Mouse (Mus musculus) MEL (cell line): Measurements from ENCODE around the gene Lipt2. TPM values are rescaled to one million over a fixed set of nuclear protein-coding genes. Genes with fewer than 3 reads are reported as not detected.

ENCODE experiments used
- DNase-seq: peaks from one replicate; pipeline ENCODE4 v3.0.0; 2011; ENCODE audit warnings: low read depth, low spot score
- H3K27ac ChIP-seq: 2 replicates; pipeline ENCODE4 v1.5.1; 2012; ENCODE audit warnings: low read depth, mild to moderate bottlenecking, control low read depth, low read length, moderate library complexity; ENCODE audit not compliant: control insufficient read depth
- H3K27me3 ChIP-seq, 2 experiments: fragments of 150-350 bp in 1 of 2; sonication (generic) in 1 of 2; 2 replicates each; pipeline ENCODE4 v1.6.1; 2012; ENCODE audit warnings: low read length in 2 of 2, mild to moderate bottlenecking in 2 of 2, improper control_type of control experiment in 1 of 2, moderate library complexity in 1 of 2; ENCODE audit not compliant: insufficient read depth in 2 of 2, control insufficient read depth in 1 of 2
- H3K36me3 ChIP-seq, 2 experiments: 2 replicates each; pipeline ENCODE4 v1.6.1; 2012 to 2014; ENCODE audit warnings: low read length in 2 of 2, improper control_type of control experiment in 1 of 2, inconsistent platforms in 1 of 2, mild to moderate bottlenecking in 1 of 2; ENCODE audit not compliant: insufficient read depth in 2 of 2, control insufficient read depth in 1 of 2
- H3K4me1 ChIP-seq, 2 experiments: fragments of 150-350 bp in 1 of 2; sonication (generic) in 1 of 2; 2 replicates each; pipeline ENCODE4 v1.6.1; 2012; ENCODE audit warnings: low read length in 2 of 2, improper control_type of control experiment in 1 of 2, mild to moderate bottlenecking in 1 of 2; ENCODE audit not compliant: insufficient read depth in 2 of 2, control insufficient read depth in 1 of 2
- H3K4me3 ChIP-seq, 2 experiments: fragments of 150-350 bp in 1 of 2; sonication (generic) in 1 of 2; 2 replicates each; pipeline ENCODE4 v1.5.1; 2012; ENCODE audit warnings: low read depth in 2 of 2, low read length in 2 of 2, mild to moderate bottlenecking in 2 of 2, moderate library complexity in 2 of 2, control low read depth in 1 of 2, improper control_type of control experiment in 1 of 2; ENCODE audit not compliant: control insufficient read depth in 1 of 2, insufficient read depth in 1 of 2
- H3K79me2 ChIP-seq: 2 replicates; pipeline ENCODE4 v1.6.1; 2012; ENCODE audit warnings: mild to moderate bottlenecking, low read length, moderate library complexity; ENCODE audit not compliant: control insufficient read depth, poor library complexity, insufficient read depth
- H3K9ac ChIP-seq: 2 replicates; pipeline ENCODE4 v1.6.1; 2012; ENCODE audit warnings: low read depth, mild to moderate bottlenecking, control low read depth, low read length, moderate library complexity; ENCODE audit not compliant: control insufficient read depth, poor library complexity, severe bottlenecking
- H3K9me3 ChIP-seq: fragments of 150-350 bp; sonication (generic); replicated peaks from 2 replicates; pipeline ENCODE4 v1.6.1; 2012; ENCODE audit warnings: mild to moderate bottlenecking, low read length, improper control_type of control experiment, moderate library complexity; ENCODE audit not compliant: insufficient read depth
- CHD2 ChIP-seq: IDR thresholded peaks from 2 replicates; pipeline ENCODE4 v1.6.1; 2011; ENCODE audit warnings: low read length, improper control_type of control experiment
- E2F4 ChIP-seq: IDR thresholded peaks from 2 replicates; pipeline ENCODE4 v1.6.1; 2011; ENCODE audit warnings: low read depth, low read length, improper control_type of control experiment, borderline replicate concordance
- ETS1 ChIP-seq: IDR thresholded peaks from 2 replicates; pipeline ENCODE4 v1.6.1; 2012; ENCODE audit warnings: low read depth, mild to moderate bottlenecking, inconsistent platforms, low read length, improper control_type of control experiment, moderate library complexity
- GABPA ChIP-seq: IDR thresholded peaks from 2 replicates; pipeline ENCODE4 v1.6.1; 2012; ENCODE audit warnings: low read depth, mild to moderate bottlenecking, inconsistent platforms, low read length, improper control_type of control experiment, moderate library complexity
- HCFC1 ChIP-seq: IDR thresholded peaks from 2 replicates; pipeline ENCODE4 v1.6.1; 2012; ENCODE audit warnings: low read depth, mild to moderate bottlenecking, inconsistent platforms, low read length, improper control_type of control experiment, moderate library complexity
- JUND ChIP-seq: IDR thresholded peaks from 2 replicates; pipeline ENCODE4 v1.6.1; 2011; ENCODE audit warnings: low read depth, mild to moderate bottlenecking, improper control_type of control experiment, low read length
- MAX ChIP-seq: IDR thresholded peaks from 2 replicates; pipeline ENCODE4 v1.6.1; 2011; ENCODE audit warnings: low read length, improper control_type of control experiment
- MAZ ChIP-seq: IDR thresholded peaks from 2 replicates; pipeline ENCODE4 v1.6.1; 2012; ENCODE audit warnings: low read depth, mild to moderate bottlenecking, inconsistent platforms, low read length, improper control_type of control experiment
- MEF2A ChIP-seq: IDR thresholded peaks from 2 replicates; pipeline ENCODE4 v1.6.1; 2014; ENCODE audit warnings: low read depth, mild to moderate bottlenecking, inconsistent platforms, low read length, improper control_type of control experiment; ENCODE audit not compliant: poor library complexity, insufficient replicate concordance, severe bottlenecking; ENCODE audit errors: extremely low read depth
- MYC ChIP-seq: IDR thresholded peaks from 2 replicates; pipeline ENCODE4 v1.6.1; 2011; ENCODE audit warnings: low read depth, mild to moderate bottlenecking, low read length, improper control_type of control experiment, moderate library complexity
- NELFE ChIP-seq: IDR thresholded peaks from 2 replicates; pipeline ENCODE4 v1.6.1; 2011; ENCODE audit warnings: low read depth, low read length, improper control_type of control experiment
- POLR2A ChIP-seq, 2 experiments: IDR thresholded peaks; 2 replicates each; pipeline ENCODE4 v1.6.1; 2011 to 2012; ENCODE audit warnings: low read length in 2 of 2, mild to moderate bottlenecking in 2 of 2, control low read depth in 1 of 2, improper control_type of control experiment in 1 of 2, low read depth in 1 of 2, moderate library complexity in 1 of 2; ENCODE audit not compliant: control insufficient read depth in 1 of 2, insufficient read depth in 1 of 2, poor library complexity in 1 of 2
- POLR2AphosphoS5 ChIP-seq: IDR thresholded peaks from 2 replicates; pipeline ENCODE4 v1.6.1; 2012; ENCODE audit warnings: low read depth, borderline replicate concordance, mild to moderate bottlenecking, inconsistent platforms, low read length, moderate library complexity, mixed read lengths
- RAD21 ChIP-seq: IDR thresholded peaks from 2 replicates; pipeline ENCODE4 v1.6.1; 2011; ENCODE audit warnings: mild to moderate bottlenecking, low read depth, low read length, improper control_type of control experiment
- RCOR1 ChIP-seq: IDR thresholded peaks from 2 replicates; pipeline ENCODE4 v1.6.1; 2012; ENCODE audit warnings: low read depth, mild to moderate bottlenecking, inconsistent platforms, low read length, improper control_type of control experiment
- SIN3A ChIP-seq: IDR thresholded peaks from 2 replicates; pipeline ENCODE4 v1.6.1; 2012; ENCODE audit warnings: low read length, improper control_type of control experiment, inconsistent platforms
- SMC3 ChIP-seq: IDR thresholded peaks from 2 replicates; pipeline ENCODE4 v1.6.1; 2011; ENCODE audit warnings: low read depth, low read length, improper control_type of control experiment
- TBP ChIP-seq: IDR thresholded peaks from 2 replicates; pipeline ENCODE4 v1.8.0; 2011; ENCODE audit warnings: low read depth, low read length, improper control_type of control experiment
- TCF12 ChIP-seq: IDR thresholded peaks from 2 replicates; pipeline ENCODE4 v1.6.1; 2014; ENCODE audit warnings: low read depth, mild to moderate bottlenecking, inconsistent platforms, low read length, improper control_type of control experiment, moderate library complexity
- UBTF ChIP-seq: IDR thresholded peaks from 2 replicates; pipeline ENCODE4 v1.6.1; 2012; ENCODE audit warnings: low read depth, mild to moderate bottlenecking, inconsistent platforms, low read length, improper control_type of control experiment, moderate library complexity, borderline replicate concordance; ENCODE audit not compliant: insufficient read depth
- USF1 ChIP-seq: IDR thresholded peaks from 2 replicates; pipeline ENCODE4 v1.6.1; 2014; ENCODE audit warnings: low read depth, mild to moderate bottlenecking, inconsistent platforms, low read length, improper control_type of control experiment, moderate library complexity
- USF2 ChIP-seq, 2 experiments: IDR thresholded peaks; 2 replicates each; pipeline ENCODE4 v1.6.1; 2011 to 2012; ENCODE audit warnings: improper control_type of control experiment in 2 of 2, low read length in 2 of 2, borderline replicate concordance in 1 of 2, inconsistent platforms in 1 of 2, low read depth in 1 of 2, mild to moderate bottlenecking in 1 of 2; ENCODE audit not compliant: insufficient read depth in 1 of 2
- ZC3H11A ChIP-seq: IDR thresholded peaks from 2 replicates; pipeline ENCODE4 v1.6.1; 2012; ENCODE audit warnings: low read depth, mild to moderate bottlenecking, inconsistent platforms, low read length, improper control_type of control experiment
- ZKSCAN1 ChIP-seq: IDR thresholded peaks from 2 replicates; pipeline ENCODE4 v1.6.1; 2012; ENCODE audit warnings: low read depth, mild to moderate bottlenecking, inconsistent platforms, low read length, improper control_type of control experiment, moderate library complexity
- ZMIZ1 ChIP-seq: IDR thresholded peaks from 2 replicates; pipeline ENCODE4 v1.6.1; 2012; ENCODE audit warnings: low read depth, mild to moderate bottlenecking, inconsistent platforms, low read length, improper control_type of control experiment, moderate library complexity
- polyA plus RNA-seq, 2 experiments: library from polyadenylated mRNA; stranded (reverse) in 1 of 2; unstranded in 1 of 2; fragments of >175 nt in 1 of 2; fragments of >200 nt in 1 of 2; gene quantifications; 2 replicates each; pipeline versions ENCODE4 v1.2.1 to v1.2.4; 2012; ENCODE audit warnings: low replicate concordance in 2 of 2, low read depth in 1 of 2; ENCODE audit not compliant: insufficient read length in 2 of 2, insufficient read depth in 1 of 2, missing spikeins in 1 of 2
- total RNA-seq: library from RNA; depleted of rRNA; stranded (reverse); fragments of 300-350 nt; gene quantifications from 2 replicates; pipeline ENCODE4 v1.2.3, GENCODE M21; 2012

The Lipt2 gene
- total and polyA plus RNA-seq, 3 experiments, result 8.1 to 10.3 TPM; not detected in 1

GRCm38 (mm10) chr7:100114279-100114678, 44.8 kb upstream of the Lipt2 start:
- Histone ChIP-seq H3K4me3 (no peak overlapping the region), H3K9me3 (no peaks in the 10 kb centered on the region), H3K36me3 (peaks cover 0 to 12% of the 10 kb centered on the region in 2 experiments; a peak in 2 of 4 replicates), H3K79me2 (peaks cover 6% of the 10 kb centered on the region; the same call in 1 of the 2 replicates), H3K4me1 (no peaks in the 10 kb centered on the region), H3K9ac (no peak overlapping the region), H3K27ac (no peak overlapping the region), H3K27me3 (no peaks in the 10 kb centered on the region)
- DNase-seq, result no peak
- no peak for TF ChIP-seq POLR2A (IDR thresholded peaks at IDR 0.05; ENCODE audit: control insufficient read depth in 1 of 2, insufficient read depth in 1 of 2, low read depth in 1 of 2, low read length in 2 of 2, poor library complexity in 1 of 2)
- no peak for TF ChIP-seq UBTF
- no peak for TF ChIP-seq MEF2A
- no peak for TF ChIP-seq SIN3A
- TF ChIP-seq ZC3H11A, result no peak
- TF ChIP-seq GABPA, result no peak
- no peak for TF ChIP-seq JUND
- TF ChIP-seq RAD21, result no peak

GRCm38 (mm10) chr7:100120791-100121261, 38.3 kb upstream of the Lipt2 start:
- TF ChIP-seq RAD21 (no peak), ZMIZ1 (peak; percentile 7; the same call in 1 of the 2 replicates), CHD2 (no peak), TBP (0 out of 2 replicates have a peak, but pooled peaks have one; percentile 20)
- H3K9me3 ChIP-seq, result no peaks in the 10 kb centered on the region
- peak; percentile 62 for DNase-seq

GRCm38 (mm10) chr7:100121376-100121789, 37.7 kb upstream of the Lipt2 start, which contains the start of gene Pold3:
Gene Pold3 (minus strand): TSS chr7:100121565.
- Histone ChIP-seq H3K4me1 (peaks cover 0 to 10% of the 10 kb centered on the region in 2 experiments; a peak in 2 of 4 replicates), H3K27ac (peak within 1 kb of the TSS; percentile 70), H3K36me3 (peaks cover under 1 to 17% of the 10 kb centered on the region in 2 experiments; a peak in 3 of 4 replicates), H3K9me3 (no peaks in the 10 kb centered on the region), H3K79me2 (peaks cover 17% of the 10 kb centered on the region), H3K9ac (peak within 1 kb of the TSS; percentile 91), H3K4me3 (peak within 1 kb of the TSS; percentile 65 to 66), H3K27me3 (no peaks in the 10 kb centered on the region)
- DNase-seq, result peak; percentile 98
- peak; percentile 100 for TF ChIP-seq E2F4
- peak; percentile 69; the same call in 1 of the 2 replicates for TF ChIP-seq ETS1
- TF ChIP-seq MAX, result peak; percentile 75
- peak; percentile 62 for TF ChIP-seq MAZ
- no peak for TF ChIP-seq SMC3
- TF ChIP-seq POLR2A (IDR thresholded peaks at IDR 0.05; ENCODE audit: control insufficient read depth in 1 of 2, insufficient read depth in 1 of 2, low read depth in 1 of 2, low read length in 2 of 2, poor library complexity in 1 of 2), result peak; percentile 47 to 78; a peak in 3 of 4 replicates
- no peak for TF ChIP-seq USF2 (IDR thresholded peaks at IDR 0.05; ENCODE audit: borderline replicate concordance in 1 of 2, insufficient read depth in 1 of 2, low read depth in 1 of 2, low read length in 2 of 2)
- peak; percentile 64; the same call in 1 of the 2 replicates for TF ChIP-seq NELFE
- no peak for TF ChIP-seq USF1
- peak; percentile 52; the same call in 1 of the 2 replicates for TF ChIP-seq TCF12
- TF ChIP-seq ZMIZ1, result no peak
- TF ChIP-seq MYC, result peak; percentile 55
- TF ChIP-seq HCFC1, result peak; percentile 93
- TF ChIP-seq SIN3A, result peak; percentile 99
- no peak for TF ChIP-seq POLR2AphosphoS5
- TF ChIP-seq ZKSCAN1, result no peak
- no peak for TF ChIP-seq RCOR1

More at GRCm38 (mm10) chr7:100120791-100121261, 38.3 kb upstream of the Lipt2 start:
- Histone ChIP-seq H3K4me3 (peak overlapping the region; percentile 58 to 65), H3K4me1 (peaks cover 0 to 10% of the 10 kb centered on the region in 2 experiments; a peak in 2 of 4 replicates), H3K9ac (peak overlapping the region; percentile 91), H3K36me3 (peaks cover 3 to 17% of the 10 kb centered on the region in 2 experiments), H3K27ac (peak overlapping the region; percentile 70), H3K79me2 (peaks cover 17% of the 10 kb centered on the region), H3K27me3 (no peaks in the 10 kb centered on the region)
